Mouse (Mus musculus) retina, postnatal 1 day (tissue): ENCODE measurements around the gene Xlr3c.
"Not testable (repeated sequence)": the region's sequence is repeated elsewhere in the genome, so short reads cannot be mapped to it uniquely, and the experiment has no call there.

ENCODE experiments used
- DNase-seq: peaks from one replicate; pipeline ENCODE4 v3.0.0-alpha.2; 2012

Gene Xlr3c

DNA sequence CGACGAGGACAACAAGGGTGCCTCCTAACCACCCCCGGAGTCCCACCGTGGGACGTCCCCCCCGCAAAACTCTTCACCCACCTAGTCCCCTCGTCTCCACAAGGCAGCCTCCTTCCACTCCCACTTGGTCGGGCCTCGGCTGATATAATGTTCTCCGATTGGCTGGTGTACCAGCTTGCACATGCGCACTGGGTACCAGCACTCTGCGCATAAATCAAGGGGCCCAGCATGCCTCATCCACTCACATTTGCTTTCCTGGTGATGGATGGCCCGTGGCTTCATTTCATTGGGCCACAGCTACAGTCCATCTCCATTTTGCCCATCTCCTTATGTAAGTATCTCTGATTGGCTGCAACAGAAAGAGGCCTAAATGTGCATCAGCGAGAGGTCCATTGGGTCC, at the start of gene Xlr3c:
Gene Xlr3c (minus strand): TSS at position 121 of the 400 bp plus-strand sequence.
- DNase-seq: not testable (repeated sequence)

DNA sequence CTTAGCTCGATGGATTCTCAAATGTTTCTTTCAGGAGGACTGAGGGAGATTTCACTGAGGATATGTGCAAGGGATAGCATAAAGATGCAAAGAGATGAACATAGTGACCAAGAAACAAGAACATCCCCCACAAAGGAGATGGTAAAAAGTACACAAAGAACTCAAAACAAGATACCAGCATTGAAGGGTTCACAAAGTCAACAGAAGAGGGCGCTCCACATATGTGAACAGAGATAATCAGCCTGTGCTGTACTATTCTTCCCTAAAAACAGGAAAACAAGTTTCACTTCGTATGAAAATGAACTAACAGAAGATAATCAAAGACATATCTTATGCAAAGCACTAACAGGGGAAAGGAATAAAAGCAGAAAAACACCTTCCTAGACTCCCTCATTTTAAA, 47.3 kb upstream of the Xlr3c start:
- DNase-seq: peak; percentile 39

DNA sequence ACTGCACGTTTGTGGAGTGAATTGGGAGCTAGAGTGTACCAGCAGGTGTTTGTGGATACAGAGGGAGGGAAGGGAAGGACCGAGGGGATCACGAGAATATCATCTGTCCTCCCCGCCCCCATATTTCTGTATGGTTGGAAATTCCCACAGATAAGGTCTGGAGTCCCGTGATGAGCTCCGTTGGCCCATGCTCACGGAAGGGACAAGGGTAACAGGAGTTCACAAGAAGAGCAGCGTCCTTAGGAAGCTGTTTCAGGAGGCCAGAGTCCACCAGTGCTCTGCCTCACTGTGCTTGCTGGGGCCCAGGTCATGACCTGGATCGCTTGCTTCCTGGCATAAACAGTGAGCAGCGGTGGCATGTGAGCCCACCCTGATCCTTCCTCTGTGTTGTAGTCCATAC, 30.6 kb upstream of the Xlr3c start:
- DNase-seq: not testable (repeated sequence)

DNA sequence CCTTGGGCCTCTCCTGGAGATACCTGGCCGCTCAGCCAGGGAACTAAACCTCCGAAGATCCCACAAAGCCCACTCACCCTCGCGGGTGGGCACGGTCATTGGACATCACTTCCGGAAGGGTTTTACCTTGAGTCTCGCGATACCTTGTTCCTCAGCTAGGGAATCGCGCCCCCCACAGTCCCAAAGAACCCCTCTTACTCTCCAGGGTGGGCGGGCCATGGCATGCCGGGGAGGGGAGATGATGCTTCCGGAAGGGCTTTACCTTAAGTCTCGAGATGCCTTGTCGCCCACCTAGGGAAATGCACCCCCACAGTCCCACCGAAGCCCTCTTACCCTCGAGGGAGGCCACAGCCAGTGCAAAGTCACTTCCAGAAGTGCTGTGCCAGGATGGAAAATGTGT, 27.7 kb upstream of the Xlr3c start, which contains the start of the genes Xlr5a and Xlr5c:
Gene Xlr5a (minus strand): TSS at position 101 of the 400 bp plus-strand sequence.
Gene Xlr5c (minus strand): TSS at position 101 of the 400 bp plus-strand sequence.
- DNase-seq: not testable (repeated sequence)

DNA sequence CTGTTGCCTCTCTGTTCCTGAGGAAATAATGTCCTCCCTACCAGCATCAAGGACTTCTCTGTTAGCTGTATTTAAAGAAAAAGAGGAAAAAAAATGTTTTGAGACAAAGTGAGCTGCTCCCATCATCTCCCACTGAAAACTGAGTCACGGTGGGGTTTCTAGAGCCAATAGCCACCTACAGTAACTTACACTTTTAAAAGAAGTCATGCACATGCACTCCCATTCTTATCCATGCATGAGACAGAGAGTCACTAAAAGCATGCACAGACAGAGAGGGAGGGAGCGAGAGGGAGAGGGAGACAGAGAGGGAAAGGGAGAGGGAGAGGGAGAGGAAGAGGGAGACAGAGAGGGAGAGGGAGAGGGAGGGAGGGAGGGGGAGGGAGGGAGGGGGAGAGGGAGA, 2.8 kb downstream of the Xlr3c start:
- DNase-seq: peak; percentile 0

DNA sequence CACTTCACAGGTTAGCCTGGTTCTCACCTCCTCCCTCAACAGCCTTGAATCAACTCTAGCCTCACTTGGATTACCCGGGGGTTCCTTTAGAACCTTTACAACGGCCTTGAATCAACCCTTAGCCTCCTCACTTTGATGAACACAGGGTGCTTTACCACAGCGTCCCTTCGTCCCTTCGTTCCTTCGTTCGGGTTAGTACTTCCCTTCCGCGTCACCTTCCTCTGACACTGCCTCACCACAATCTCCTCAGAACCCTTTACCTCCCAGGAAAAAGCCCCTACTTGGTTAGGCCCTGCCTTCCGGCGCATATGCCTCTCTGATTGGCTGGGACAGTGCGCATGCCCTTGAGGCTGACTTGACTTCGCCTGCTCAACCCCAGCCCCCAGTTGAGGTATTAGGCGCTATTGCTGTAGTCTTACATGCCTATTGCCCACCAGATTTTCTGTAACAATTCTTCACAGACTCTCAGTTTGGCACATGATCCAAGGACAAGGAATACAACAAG, 22.3 kb downstream of the Xlr3c start, which contains the start of gene Xlr4c:
Gene Xlr4c (minus strand): TSS at position 310 of the 505 bp plus-strand sequence.
- DNase-seq: not testable (repeated sequence)

DNA sequence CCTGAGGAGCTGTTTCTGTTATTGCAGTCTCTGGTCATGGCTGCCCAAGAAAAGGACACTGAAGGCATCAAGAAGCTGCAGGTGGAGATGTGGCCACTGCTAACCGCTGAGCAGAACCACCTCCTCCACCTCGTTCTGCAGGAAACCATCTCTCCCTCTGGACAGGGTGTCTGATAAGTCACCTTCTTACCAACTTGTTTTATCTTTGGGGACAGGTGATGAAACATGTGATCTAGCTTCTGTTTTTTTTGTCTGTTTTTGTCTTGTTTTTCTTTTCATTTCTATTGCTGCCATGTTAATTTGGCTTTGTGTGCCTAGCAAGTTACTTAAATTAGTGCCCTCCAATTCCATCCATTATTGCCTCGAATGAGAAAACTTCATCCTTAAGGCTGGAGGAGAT, 35.9 kb downstream of the Xlr3c start:
- DNase-seq: no peak

DNA sequence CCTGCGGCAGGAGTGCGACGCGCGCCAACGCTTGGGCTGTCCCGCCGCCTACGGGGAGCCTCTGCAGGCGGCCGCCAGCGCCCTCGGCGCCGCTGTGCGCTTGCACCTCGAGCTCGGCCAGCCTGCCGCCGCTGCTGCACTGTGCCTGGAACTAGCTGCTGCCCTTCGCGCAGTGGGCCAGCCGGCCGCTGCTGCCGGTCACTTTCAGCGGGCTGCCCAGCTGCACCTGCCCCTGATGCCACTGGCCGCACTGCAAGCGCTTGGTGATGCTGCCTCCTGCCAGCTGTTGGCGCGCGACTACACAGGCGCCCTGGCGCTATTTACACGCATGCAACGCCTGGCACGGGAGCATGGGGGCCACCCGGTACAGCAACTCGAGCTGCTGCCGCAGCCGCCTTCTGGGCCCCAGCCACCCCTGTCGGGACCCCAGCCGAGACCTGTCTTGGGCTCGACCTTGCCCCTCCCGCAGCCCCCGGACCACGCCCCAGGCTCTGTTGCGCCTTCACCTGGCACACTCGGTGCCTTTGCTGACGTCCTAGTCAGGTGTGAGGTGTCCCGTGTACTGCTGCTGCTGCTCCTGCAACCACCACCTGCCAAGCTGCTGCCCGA, 36.5 kb downstream of the Xlr3c start:
- peak; percentile 70 for DNase-seq

DNA sequence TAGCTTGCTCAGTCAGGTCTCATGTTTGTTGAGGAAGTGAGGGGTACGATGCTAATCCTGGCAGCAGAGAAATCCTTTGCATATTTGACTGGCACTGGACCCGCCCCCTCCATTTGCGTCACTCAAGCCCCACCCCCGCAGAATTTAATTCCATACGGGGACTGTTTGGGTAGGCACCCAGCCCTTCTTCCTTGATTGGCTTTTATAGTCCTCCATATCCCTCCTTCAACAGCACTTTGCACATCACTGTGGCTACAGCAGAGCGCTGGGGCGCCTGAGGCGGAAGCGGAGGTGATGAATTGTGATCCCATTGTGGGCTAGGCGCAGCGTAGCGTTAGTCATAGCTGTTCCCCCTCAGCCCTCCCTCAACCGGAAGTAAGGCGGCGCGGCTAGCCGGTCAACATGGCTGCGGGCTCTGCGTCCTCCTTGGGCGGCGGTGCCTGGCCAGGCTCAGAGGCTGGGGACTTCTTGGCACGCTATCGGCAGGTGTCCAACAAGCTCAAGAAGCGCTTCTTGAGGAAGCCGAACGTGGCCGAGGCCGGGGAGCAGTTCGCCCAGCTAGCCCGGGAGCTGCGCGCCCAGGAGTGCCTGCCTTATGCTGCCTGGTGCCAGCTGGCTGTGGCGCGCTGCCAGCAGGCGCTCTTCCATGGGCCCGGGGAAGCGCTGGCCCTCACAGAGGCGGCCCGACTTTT, 37.1 kb downstream of the Xlr3c start, which contains the start of gene F8a:
Gene F8a (plus strand): TSS at position 378 of the 692 bp plus-strand sequence.
- peak; percentile 91 for DNase-seq

DNA sequence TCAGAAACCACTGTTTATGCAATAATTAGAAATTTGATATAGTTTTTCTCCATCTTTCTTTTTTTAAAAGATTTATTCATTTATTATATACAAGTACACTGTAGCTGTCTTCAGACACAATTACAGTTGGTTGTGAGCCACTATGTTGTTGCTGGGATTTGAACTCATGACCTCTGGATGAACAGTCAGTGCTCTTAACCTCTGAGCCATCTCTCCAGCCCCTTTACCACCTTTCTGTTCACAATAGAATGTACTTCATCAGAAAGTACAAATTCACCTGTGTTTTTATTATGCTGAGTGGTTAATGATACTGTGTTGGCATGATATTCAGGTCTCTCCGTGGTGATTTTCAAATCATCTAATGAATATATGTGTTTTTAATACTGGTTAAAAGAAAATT, 39.8 kb downstream of the Xlr3c start:
- no peak for DNase-seq

DNA sequence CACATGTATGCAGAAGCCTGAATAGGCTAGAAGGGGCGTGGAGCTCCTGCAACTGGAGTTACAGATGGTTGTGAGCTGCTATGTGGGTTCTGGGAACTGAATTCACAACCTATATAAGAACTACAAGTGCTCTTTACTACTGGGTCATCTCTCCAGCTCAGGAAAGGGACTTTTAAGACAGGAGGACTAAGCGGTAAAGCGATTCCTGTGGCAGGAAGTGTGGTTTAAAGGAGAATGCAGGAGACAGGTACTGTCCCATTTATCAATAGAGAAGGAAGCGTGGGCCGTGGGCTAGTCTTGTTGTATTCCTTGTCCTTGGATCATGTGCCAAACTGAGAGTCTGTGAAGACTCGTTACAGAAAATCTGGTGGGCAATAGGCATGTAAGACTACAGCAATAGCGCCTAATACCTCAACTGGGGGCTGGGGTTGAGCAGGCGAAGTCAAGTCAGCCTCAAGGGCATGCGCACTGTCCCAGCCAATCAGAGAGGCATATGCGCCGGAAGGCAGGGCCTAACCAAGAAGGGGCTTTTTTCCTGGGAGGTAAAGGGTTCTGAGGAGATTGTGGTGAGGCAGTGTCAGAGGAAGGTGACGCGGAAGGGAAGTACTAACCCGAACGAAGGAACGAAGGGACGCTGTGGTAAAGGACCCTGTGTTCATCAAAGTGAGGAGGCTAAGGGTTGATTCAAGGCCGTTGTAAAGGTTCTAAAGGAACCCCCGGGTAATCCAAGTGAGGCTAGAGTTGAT, 51.2 kb downstream of the Xlr3c start, which contains the start of gene Xlr4b:
Gene Xlr4b (plus strand): TSS at position 515 of the 746 bp plus-strand sequence.
- not testable (repeated sequence) for DNase-seq
